Mouse (Mus musculus): ENCODE results near the gene Tex2. TPM values are rescaled to one million over a fixed set of nuclear protein-coding genes. Genes with fewer than 3 reads are reported as not detected.
"Not testable (repeated sequence)": the region's sequence is repeated elsewhere in the genome, so short reads cannot be mapped to it uniquely, and the experiment has no call there.

Tex2 gene
- total RNA-seq, 1 experiment from 2014 or later = 44.8 TPM

- no peak for DNase-seq
Observed at GRCm38 (mm10) chr11:106506211-106506610, 107.0 kb downstream of the Tex2 start.

- DNase-seq = no peak
Observed at GRCm38 (mm10) chr11:106504129-106504528, 109.1 kb downstream of the Tex2 start.

GRCm38 (mm10) chr11:106503425-106503717 is 109.9 kb downstream of the Tex2 start:
- no peak for DNase-seq

GRCm38 (mm10) chr11:106502631-106503424 is 110.4 kb downstream of the Tex2 start:
- no peak for DNase-seq

- no peak for DNase-seq
Observed at GRCm38 (mm10) chr11:106502159-106502505, 111.1 kb downstream of the Tex2 start.

GRCm38 (mm10) chr11:106501308-106502158 is 111.7 kb downstream of the Tex2 start:
- peak; percentile 83 for DNase-seq

GRCm38 (mm10) chr11:106500393-106501307 is 112.6 kb downstream of the Tex2 start:
- peak; percentile 95 for DNase-seq

GRCm38 (mm10) chr11:106498739-106499379 is 114.4 kb downstream of the Tex2 start:
- DNase-seq = no peak

GRCm38 (mm10) chr11:106497926-106498325 is 115.3 kb downstream of the Tex2 start:
- no peak for DNase-seq

- not testable (repeated sequence) for DNase-seq
Observed at GRCm38 (mm10) chr11:106497009-106497408, 116.2 kb downstream of the Tex2 start.

GRCm38 (mm10) chr11:106492984-106493669 is 120.1 kb downstream of the Tex2 start:
- no peak for DNase-seq

GRCm38 (mm10) chr11:106491393-106491792 is 121.8 kb downstream of the Tex2 start:
- peak; percentile 78 for DNase-seq

GRCm38 (mm10) chr11:106490600-106490999 is 122.6 kb downstream of the Tex2 start:
- DNase-seq = not testable (repeated sequence)

GRCm38 (mm10) chr11:106490057-106490456 is 123.2 kb downstream of the Tex2 start:
- peak; percentile 48 for DNase-seq

GRCm38 (mm10) chr11:106489036-106489693 is 124.1 kb downstream of the Tex2 start:
- peak; percentile 74 for DNase-seq

GRCm38 (mm10) chr11:106488126-106488561 is 125.1 kb downstream of the Tex2 start:
- DNase-seq = no peak

GRCm38 (mm10) chr11:106487733-106488115 is 125.5 kb downstream of the Tex2 start, which contains the start of gene Ern1:
TSS of gene Ern1 (minus strand) at chr11:106487852.
- DNase-seq = peak; percentile 99

GRCm38 (mm10) chr11:106486866-106487732 is 126.1 kb downstream of the Tex2 start:
- DNase-seq = peak; percentile 71

All from adrenal gland, postnatal 14 days (tissue).